Mouse (Mus musculus) embryo, embryonic 11.5 days (tissue): ENCODE data around the gene Ppp1r9b.

Source experiments
- DNase-seq: peaks from one replicate; pipeline ENCODE4 v3.0.0-alpha.2; 2012; ENCODE audit warnings: low read depth, low spot score

Gene Ppp1r9b

GRCm38 (mm10) chr11:95023481-95023880 lies 32.6 kb downstream of the Ppp1r9b start:
- no peak for DNase-seq

GRCm38 (mm10) chr11:95024439-95025184 lies 33.8 kb downstream of the Ppp1r9b start:
- DNase-seq: no peak

GRCm38 (mm10) chr11:95025227-95026012 lies 34.6 kb downstream of the Ppp1r9b start:
- DNase-seq: no peak

GRCm38 (mm10) chr11:95026090-95026542 lies 35.3 kb downstream of the Ppp1r9b start:
- no peak for DNase-seq

GRCm38 (mm10) chr11:95026849-95027248 lies 36.0 kb downstream of the Ppp1r9b start:
- DNase-seq: no peak

GRCm38 (mm10) chr11:95027850-95028470 lies 37.1 kb downstream of the Ppp1r9b start:
- no peak for DNase-seq

GRCm38 (mm10) chr11:95032945-95033344 lies 42.1 kb downstream of the Ppp1r9b start:
- no peak for DNase-seq

GRCm38 (mm10) chr11:95033617-95034016 lies 42.8 kb downstream of the Ppp1r9b start:
- no peak for DNase-seq

GRCm38 (mm10) chr11:95034902-95035301 lies 44.1 kb downstream of the Ppp1r9b start:
- no peak for DNase-seq

GRCm38 (mm10) chr11:95036521-95036920 lies 45.7 kb downstream of the Ppp1r9b start:
- DNase-seq: no peak

GRCm38 (mm10) chr11:95037306-95037705 lies 46.5 kb downstream of the Ppp1r9b start:
- DNase-seq: no peak

GRCm38 (mm10) chr11:95038156-95038817 lies 47.5 kb downstream of the Ppp1r9b start:
- DNase-seq: no peak

- DNase-seq: no peak
Measured at GRCm38 (mm10) chr11:95038818-95039655, 48.2 kb downstream of the Ppp1r9b start.

- DNase-seq: no peak
Measured at GRCm38 (mm10) chr11:95039766-95040165, 48.9 kb downstream of the Ppp1r9b start.

- DNase-seq: peak; percentile 19
Measured at GRCm38 (mm10) chr11:95040491-95041138, 49.8 kb downstream of the Ppp1r9b start.

GRCm38 (mm10) chr11:95041139-95041609 lies 50.3 kb downstream of the Ppp1r9b start, which contains the start of gene Pdk2:
Pdk2 (minus strand) TSS chr11:95041354.
- peak; percentile 92 for DNase-seq

GRCm38 (mm10) chr11:95042096-95042495 lies 51.3 kb downstream of the Ppp1r9b start:
- peak; percentile 78 for DNase-seq

GRCm38 (mm10) chr11:95043060-95043459 lies 52.2 kb downstream of the Ppp1r9b start:
- DNase-seq: no peak

GRCm38 (mm10) chr11:95043608-95044007 lies 52.8 kb downstream of the Ppp1r9b start:
- no peak for DNase-seq
